In genomic region chr17:15831810-15832209, GRCm38 (mm10) we compare ENCODE assay signal across 9 mouse cellular contexts. TPM values are rescaled to one million over a fixed set of nuclear protein-coding genes. Genes with fewer than 3 reads are reported as not detected.
DNase-seq lines count a peak whose midpoint lies in the region; ATAC-seq lines count a peak whose summit lies in the region.
"Had no signal": no experiment of that assay in that cellular context is flagged by ENCODE, and none has a peak within 500 bp of the region (broad histone marks: within the 10 kb centered on the region; RNA-seq: fewer than 3 reads in every experiment).

No protein-coding gene starts in this region.

- no peak overlapping the region for H3K9ac ChIP-seq in forebrain, embryonic 14.5 days (ENCODE audit: low read length)
- no peak overlapping the region for H3K9ac ChIP-seq in forebrain, embryonic 16.5 days (replicated peaks; ENCODE audit: low read depth, low read length)
- no peak overlapping the region for H3K9ac ChIP-seq in midbrain, embryonic 11.5 days (ENCODE audit: low read length)
- no peak overlapping the region for H3K9ac ChIP-seq in midbrain, embryonic 13.5 days (replicated peaks)

- H3K9me3 ChIP-seq in forebrain, embryonic 14.5 days (replicated peaks; ENCODE audit: control insufficient read depth, low read length) = no peaks in the 10 kb centered on the region
- no peaks in the 10 kb centered on the region for H3K9me3 ChIP-seq in forebrain, embryonic 16.5 days (ENCODE audit: control insufficient read depth, low read length)
- H3K9me3 ChIP-seq in midbrain, embryonic 11.5 days (ENCODE audit: control insufficient read depth, low read length) = no peaks in the 10 kb centered on the region
- no peaks in the 10 kb centered on the region for H3K9me3 ChIP-seq in midbrain, embryonic 13.5 days
- H3K9me3 ChIP-seq: heart, embryonic 15.5 days had no signal

- no peak overlapping the region for H3K4me3 ChIP-seq in forebrain, embryonic 14.5 days (ENCODE audit: low read depth, low read length)
- H3K4me3 ChIP-seq in forebrain, embryonic 16.5 days (replicated peaks; ENCODE audit: low read length) = no peak overlapping the region
- no peak overlapping the region for H3K4me3 ChIP-seq in midbrain, embryonic 11.5 days (ENCODE audit: low read depth, low read length)
- H3K4me3 ChIP-seq in midbrain, embryonic 13.5 days (replicated peaks) = no peak overlapping the region

- no peak overlapping the region for H3K4me2 ChIP-seq in forebrain, embryonic 14.5 days (ENCODE audit: low read length)
- H3K4me2 ChIP-seq in forebrain, embryonic 16.5 days (ENCODE audit: low read length) = no peak overlapping the region
- no peak overlapping the region for H3K4me2 ChIP-seq in midbrain, embryonic 11.5 days
- no peak overlapping the region for H3K4me2 ChIP-seq in midbrain, embryonic 13.5 days (replicated peaks)

- H3K4me1 ChIP-seq in forebrain, embryonic 14.5 days (ENCODE audit: control insufficient read depth, insufficient read depth, low read length) = peaks cover 8% of the 10 kb centered on the region; the same call in 1 of the 2 replicates
- peaks cover 21% of the 10 kb centered on the region for H3K4me1 ChIP-seq in forebrain, embryonic 16.5 days (replicated peaks; ENCODE audit: control insufficient read depth, insufficient read depth, low read length)
- H3K4me1 ChIP-seq in midbrain, embryonic 11.5 days (ENCODE audit: control insufficient read depth, insufficient read depth, low read length) = peaks cover 12% of the 10 kb centered on the region
- H3K4me1 ChIP-seq in midbrain, embryonic 13.5 days (replicated peaks) = peaks cover 32% of the 10 kb centered on the region

- no peaks in the 10 kb centered on the region for H3K36me3 ChIP-seq in forebrain, embryonic 14.5 days (ENCODE audit: control insufficient read depth, insufficient read depth, low read length)
- no peaks in the 10 kb centered on the region for H3K36me3 ChIP-seq in forebrain, embryonic 16.5 days (ENCODE audit: control insufficient read depth, insufficient read depth)
- no peaks in the 10 kb centered on the region for H3K36me3 ChIP-seq in midbrain, embryonic 11.5 days (ENCODE audit: control insufficient read depth, insufficient read depth, low read length)
- no peaks in the 10 kb centered on the region for H3K36me3 ChIP-seq in midbrain, embryonic 13.5 days
- H3K36me3 ChIP-seq: heart, embryonic 15.5 days had no signal

- H3K27me3 ChIP-seq in forebrain, embryonic 14.5 days (replicated peaks; ENCODE audit: control insufficient read depth, insufficient read depth, low read length) = no peaks in the 10 kb centered on the region
- no peaks in the 10 kb centered on the region for H3K27me3 ChIP-seq in forebrain, embryonic 16.5 days (replicated peaks; ENCODE audit: control insufficient read depth, insufficient read depth, low read length)
- no peaks in the 10 kb centered on the region; the same call in 1 of the 2 replicates for H3K27me3 ChIP-seq in midbrain, embryonic 11.5 days (ENCODE audit: control insufficient read depth, insufficient read depth, low read length)
- H3K27me3 ChIP-seq in midbrain, embryonic 13.5 days = no peaks in the 10 kb centered on the region

- no peak overlapping the region for H3K27ac ChIP-seq in forebrain, embryonic 14.5 days (ENCODE audit: low read depth, low read length)
- no peak overlapping the region for H3K27ac ChIP-seq in forebrain, embryonic 16.5 days (ENCODE audit: low read length)
- H3K27ac ChIP-seq in midbrain, embryonic 11.5 days (ENCODE audit: low read depth, low read length) = no peak overlapping the region
- H3K27ac ChIP-seq in midbrain, embryonic 13.5 days = no peak overlapping the region
- H3K27ac ChIP-seq: heart, embryonic 15.5 days had no signal

- DNase-seq in forebrain, embryonic 14.5 days (ENCODE audit: low spot score) = peak; percentile 68
- peak; percentile 98 for DNase-seq in midbrain, embryonic 11.5 days (ENCODE audit: low spot score, missing footprints)
- DNase-seq in lung, postnatal 36 days = peak; percentile 69
- DNase-seq in right cerebral cortex, postnatal 36 days (ENCODE audit: low spot score in 2 of 2) = no peak
- no peak for DNase-seq in layer of hippocampus, adult 9-10 months (ENCODE audit: low spot score)

- WGBS in forebrain, embryonic 14.5 days = 14% methylated on average over 8 of the region's 8 CpGs
- WGBS in forebrain, embryonic 16.5 days = 18% methylated on average over 8 of the region's 8 CpGs
- 15% methylated on average over 8 of the region's 8 CpGs for whole genome bisulfite sequencing in midbrain, embryonic 11.5 days
- 13% methylated on average over 8 of the region's 8 CpGs for WGBS in midbrain, embryonic 13.5 days

- no peak for ATAC-seq in forebrain, embryonic 14.5 days
- ATAC-seq in forebrain, embryonic 16.5 days = no peak
- no peak for ATAC-seq in midbrain, embryonic 11.5 days (ENCODE audit: low FRiP score)
- ATAC-seq in midbrain, embryonic 13.5 days = no peak
- peak; percentile 71 for ATAC-seq in common myeloid progenitor, adult 5-6 weeks (replicated peaks; ENCODE audit: low read depth, poor library complexity, severe bottlenecking)

RNA-seq across cellular contexts. Expression of gene Rgmb, which starts 1.0 kb away (rescaled TPM):
- polyA plus RNA-seq in forebrain, embryonic 14.5 days (2014; fragmentation: Nextera tagmentation; extraction: Ambion mirVana) = 46.5 and 51.1 TPM in 2 replicates
- 43.0 and 48.7 TPM in 2 replicates for polyA plus RNA-seq in forebrain, embryonic 16.5 days (2015; fragmentation: Nextera tagmentation; extraction: Ambion mirVana)
- polyA plus RNA-seq in midbrain, embryonic 11.5 days (2014; fragmentation: Nextera tagmentation; extraction: Ambion mirVana) = 72.6 and 73.0 TPM in 2 replicates
- polyA plus RNA-seq in midbrain, embryonic 13.5 days (2015; fragmentation: Nextera tagmentation; extraction: Ambion mirVana) = 72.4 and 79.8 TPM in 2 replicates
- total RNA-seq in common myeloid progenitor, adult 5-6 weeks (2017) = 0.15 TPM in 1 of 2 replicates, not detected in the other

Comparison
In these comparisons a context has a peak if more than half of its experiments do, and no peak if none do; other contexts are left out.
1. DNase-seq: peak in forebrain, embryonic 14.5 days (single experiment), midbrain, embryonic 11.5 days (single experiment) and lung, postnatal 36 days (single experiment); none in right cerebral cortex, postnatal 36 days (0 of 2) and layer of hippocampus, adult 9-10 months (single experiment).